Mouse (Mus musculus): ENCODE measurements around the gene Gla.

DNA sequence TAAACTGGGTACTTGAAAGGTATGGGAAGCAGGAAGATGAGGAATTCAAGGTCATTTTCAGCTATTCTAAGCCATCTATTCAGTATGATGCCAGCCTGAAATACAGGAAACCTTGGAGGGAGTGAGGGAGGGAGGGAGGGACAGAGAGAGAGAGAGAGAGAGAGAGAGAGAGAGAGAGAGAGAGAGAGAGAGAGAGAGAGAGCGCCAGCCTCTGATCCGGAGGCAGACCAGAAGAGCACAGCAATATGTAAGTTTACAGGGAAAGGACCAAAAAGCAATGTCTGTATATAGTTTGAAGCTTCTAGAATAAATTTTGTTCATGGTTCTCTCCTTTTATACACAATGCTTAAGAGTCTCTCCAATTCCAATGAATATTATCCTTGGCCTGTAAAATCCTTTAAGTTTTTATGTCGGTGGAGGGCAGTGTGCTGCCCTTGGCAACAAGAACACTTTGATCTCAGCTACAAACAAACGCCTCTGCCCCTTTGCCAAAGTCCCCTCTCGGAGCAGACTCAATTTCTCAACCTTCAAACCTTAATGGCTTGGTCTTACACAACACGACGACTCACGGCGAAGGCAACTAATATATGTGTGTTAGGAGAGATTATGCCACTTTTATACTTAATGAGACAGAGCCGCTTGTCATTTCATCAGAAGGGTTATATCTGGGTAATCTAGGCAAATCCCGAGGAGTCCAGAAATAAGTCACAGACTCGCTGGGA, 60.4 kb downstream of the Gla start:
- TF ChIP-seq CTCF (IDR thresholded peaks at IDR 0.05; ENCODE audit: low read depth) (no peak), EP300 (IDR thresholded peaks at IDR 0.05; ENCODE audit: low read depth) (no peak)

Data from heart, postnatal 0 days (tissue).